Mouse (Mus musculus) kidney, postnatal 25 days (tissue): ENCODE results near the gene Vrk1.

Experiments
- DNase-seq, 2 experiments: peaks; one replicate each; pipeline ENCODE4 v3.0.0; 2021; ENCODE audit warnings: mixed read lengths in 2 of 2

Gene Vrk1

DNA sequence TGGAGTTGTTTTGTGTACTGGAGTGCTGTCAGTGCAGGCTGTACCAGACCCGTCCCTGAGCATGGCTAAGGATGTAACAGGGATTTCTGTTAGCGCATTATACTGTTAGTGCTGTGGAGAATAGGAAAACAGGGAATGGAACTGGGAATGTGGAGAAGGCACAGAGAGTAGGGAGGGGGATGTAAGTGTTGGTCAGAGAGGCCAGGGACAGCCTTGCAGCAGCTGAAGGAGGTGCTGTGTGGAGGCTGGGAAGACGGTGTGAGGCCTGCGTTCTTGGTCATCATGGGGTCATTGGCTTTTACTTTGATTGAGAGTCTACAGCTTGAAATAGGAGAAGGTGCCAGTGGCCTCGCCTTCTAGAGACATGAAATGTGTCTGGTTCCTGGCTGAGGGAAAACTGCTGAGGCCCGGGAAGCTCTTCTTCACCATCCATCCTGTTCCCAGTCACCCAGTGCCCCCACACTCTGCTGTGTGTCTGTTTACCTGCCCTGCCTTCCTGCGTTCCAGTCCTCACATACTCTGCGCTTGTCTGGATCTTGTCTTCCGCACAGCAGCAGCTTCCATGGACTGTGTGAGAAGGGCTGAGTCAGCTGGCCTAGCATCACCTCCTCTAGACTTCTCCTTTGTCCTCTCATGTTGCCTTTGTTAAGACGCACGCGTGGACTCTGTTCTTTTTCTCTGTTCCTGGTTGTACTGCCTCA, 50.0 kb downstream of the Vrk1 start:
- DNase-seq: no peak

DNA sequence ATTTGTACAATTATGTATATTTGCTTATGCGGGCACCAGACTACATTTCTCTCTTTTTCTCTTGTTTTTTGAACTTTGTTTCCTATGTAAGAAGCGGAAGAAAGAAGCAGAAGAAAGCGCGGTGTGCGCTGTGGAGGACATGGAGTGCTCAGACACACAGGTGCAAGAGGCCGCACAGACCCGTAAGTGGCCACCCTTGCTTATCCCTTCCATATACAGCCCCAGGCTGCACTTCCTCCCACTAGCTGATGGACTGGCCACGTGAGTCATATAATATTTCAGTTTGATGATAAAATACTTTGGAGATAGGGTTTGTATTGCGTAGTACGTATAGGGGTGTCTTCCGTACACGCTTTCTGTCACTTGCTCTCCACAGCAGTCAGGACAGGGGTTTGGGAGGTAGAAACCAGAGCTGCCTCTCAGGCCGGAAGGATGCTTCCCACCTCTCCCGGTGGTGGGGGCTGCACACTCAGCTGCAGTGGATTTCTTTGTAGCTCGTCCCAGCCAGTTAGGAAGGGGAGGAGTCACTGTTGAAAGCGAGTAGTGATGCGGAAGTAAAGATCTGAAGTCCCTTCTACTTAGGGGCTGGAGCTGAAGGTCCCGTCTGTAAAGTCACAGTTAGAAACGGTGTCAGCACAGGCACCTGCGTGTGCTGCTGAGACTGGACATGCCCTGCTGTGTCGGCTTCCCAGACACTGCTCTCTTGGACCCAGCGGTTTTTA, 60.6 kb downstream of the Vrk1 start:
- no peak for DNase-seq

DNA sequence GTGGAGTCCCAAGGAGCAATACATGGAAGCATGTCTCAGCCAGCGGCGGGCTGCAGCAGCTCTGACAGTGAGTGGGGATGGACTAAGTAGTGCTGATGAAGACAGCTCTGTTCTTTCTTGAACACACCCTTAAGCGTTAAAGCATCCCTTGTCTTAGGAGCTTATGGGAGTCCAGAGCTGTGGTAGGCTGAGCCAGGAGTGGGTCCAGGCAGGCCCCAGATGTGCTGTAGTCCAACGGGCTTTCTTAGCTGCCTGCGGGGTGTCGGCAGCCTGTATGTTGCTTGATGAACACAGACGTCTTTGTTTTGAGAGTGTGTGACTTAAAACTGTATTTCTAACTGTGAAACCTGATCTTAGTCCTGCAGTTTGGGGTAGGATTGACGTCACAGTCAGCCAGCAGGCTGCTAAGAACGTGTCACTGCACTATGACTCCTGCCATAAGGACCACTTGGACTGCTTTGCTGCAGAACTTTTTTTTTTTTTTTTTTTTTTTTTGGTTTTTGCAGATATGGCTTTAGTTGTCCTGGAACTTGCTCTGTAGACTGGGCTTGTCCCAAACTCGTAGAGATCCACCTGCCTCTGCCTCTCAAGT, 61.6 kb downstream of the Vrk1 start:
- no peak for DNase-seq

DNA sequence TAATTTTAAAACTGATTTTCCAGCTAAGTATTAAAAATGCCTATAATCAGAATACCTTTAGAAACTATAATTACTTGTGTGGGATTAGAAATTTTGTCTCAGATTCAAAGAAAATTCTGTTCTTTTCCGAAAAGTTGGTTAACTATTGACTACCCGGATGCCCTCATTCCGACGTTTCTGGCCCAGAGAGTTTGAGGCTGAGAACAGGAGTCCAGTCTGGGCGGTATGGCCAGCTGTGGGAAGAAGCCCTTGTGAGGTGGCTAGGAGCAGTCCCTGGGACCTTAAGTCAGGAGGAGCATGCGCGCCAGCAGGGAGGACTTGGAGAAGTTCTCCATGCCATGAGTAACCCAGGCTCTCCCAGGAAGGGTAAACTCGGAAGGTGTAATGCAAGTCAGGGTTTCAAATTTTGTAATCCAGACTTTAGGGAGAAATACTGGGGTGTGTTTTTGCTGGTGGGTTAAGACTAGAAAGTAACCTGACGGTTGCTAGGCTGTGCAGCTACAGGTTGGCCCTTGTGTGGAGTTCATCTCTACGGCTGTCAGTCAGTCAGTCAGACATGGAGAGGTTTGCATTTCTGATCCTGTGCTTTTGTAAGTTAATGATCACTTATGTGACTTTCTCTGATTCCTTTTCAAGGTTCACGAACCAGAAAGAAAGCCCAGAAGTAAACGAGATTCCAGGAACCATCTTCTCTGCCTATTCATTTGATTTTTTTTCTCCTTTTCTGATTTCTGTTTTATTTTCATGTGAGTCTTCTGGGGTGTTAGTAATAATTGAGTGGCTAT, 64.5 kb downstream of the Vrk1 start:
- peak; percentile 47 to 67 for DNase-seq

DNA sequence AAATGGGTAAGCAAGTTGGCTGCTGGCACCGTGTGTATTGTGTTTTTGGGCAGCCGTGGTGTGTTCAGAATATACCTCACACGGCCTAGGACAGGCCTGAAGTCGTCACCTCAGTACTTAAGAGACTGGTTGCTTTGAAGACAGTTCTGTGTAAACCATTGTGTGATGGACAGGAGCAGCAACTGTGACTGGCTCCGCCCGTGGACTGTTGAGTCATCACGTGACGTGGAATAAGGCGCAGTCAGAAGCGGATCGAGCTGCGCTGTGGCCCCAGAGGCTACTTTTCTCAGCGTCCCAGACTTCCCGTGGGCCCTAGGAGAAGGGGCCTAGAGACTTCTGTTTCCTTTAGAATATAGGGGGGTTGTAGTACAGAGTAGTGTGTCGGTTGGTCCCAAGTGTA, 66.1 kb downstream of the Vrk1 start:
- DNase-seq: no peak

GRCm38 (mm10) chr12:106080511-106080910, 70.5 kb downstream of the Vrk1 start:
- no peak for DNase-seq

DNA sequence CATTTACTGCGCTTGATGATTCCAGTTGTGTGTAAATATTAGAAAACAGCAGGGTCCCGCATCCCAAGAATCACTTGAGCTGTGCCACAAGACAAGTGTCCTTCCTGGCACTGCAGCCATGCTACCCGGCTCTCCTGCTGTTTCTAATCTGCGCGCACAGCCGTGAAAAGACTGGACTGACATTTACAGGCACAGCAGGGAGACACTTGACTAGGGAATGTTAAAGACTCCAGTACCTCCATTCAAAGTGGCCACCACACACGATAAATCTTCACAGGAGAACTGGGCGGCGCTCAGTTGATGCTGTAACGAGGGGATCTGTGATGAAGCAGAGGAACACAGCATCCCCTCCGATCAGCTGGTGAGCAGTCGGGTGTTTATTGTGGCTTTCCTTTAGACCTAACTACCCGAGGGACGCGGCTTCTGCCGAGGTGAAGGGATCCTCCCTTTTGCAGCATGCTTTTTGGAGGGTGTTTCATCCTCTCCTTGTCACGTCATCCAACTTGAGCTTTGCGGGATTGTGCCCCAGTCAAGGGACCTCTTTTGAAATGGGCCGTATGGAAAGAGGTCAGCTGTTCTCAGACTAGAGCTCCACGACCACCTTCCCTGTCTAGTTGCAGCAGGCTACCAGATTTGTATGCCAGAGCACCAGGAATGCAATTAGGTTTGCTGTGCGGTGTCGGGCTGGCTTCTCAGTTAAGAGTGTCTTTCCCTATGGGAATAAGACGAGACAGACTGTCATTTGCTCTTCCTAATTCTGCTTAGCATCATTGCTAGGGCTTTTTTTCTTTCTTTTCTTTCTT, 71.1 kb downstream of the Vrk1 start:
- DNase-seq: no peak

GRCm38 (mm10) chr12:106081748-106082140, 71.7 kb downstream of the Vrk1 start:
- no peak for DNase-seq

DNA sequence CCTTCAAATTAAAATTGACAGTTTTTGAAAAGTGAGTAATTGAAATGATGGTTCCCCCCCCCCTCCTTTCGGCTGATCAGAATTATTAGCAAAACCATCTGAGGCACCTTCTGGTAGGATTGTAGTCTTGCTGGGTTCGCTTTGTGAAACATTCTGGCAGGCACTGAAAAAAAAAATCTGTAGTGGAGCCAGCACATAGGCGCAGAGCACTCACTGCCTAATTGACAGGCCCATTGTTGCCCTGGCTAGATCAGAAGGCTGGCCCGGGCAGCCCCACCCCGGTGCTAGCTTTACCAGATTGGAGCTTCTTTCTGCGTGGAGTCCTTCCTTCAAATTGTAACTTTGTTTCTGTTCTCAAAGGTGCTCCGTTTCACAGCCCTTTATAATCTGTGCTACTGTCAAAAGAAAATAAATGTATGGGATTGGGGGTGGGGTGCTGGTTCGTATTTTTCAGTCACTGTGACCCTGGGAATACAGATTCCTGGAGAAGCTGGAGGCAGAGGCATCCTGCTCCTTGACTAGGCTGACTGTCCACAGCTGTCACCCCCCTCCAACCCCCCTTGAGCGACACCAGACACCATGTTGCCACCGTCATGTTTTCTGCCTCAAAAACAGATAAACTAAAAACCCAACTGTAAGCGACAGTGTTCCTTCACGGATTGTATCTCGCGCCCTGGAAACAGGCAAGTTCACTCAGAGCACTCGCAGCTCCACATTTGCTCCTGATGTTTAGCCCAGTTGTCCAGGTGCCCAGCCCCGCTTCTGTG, 72.3 kb downstream of the Vrk1 start:
- no peak for DNase-seq

GRCm38 (mm10) chr12:106082958-106083381, 72.9 kb downstream of the Vrk1 start:
- DNase-seq: no peak

- no peak for DNase-seq
These were observed 74.1 kb downstream of the Vrk1 start for GRCm38 (mm10) chr12:106084126-106084525.

- DNase-seq: no peak
These were observed 84.8 kb downstream of the Vrk1 start for GRCm38 (mm10) chr12:106094827-106095226.

- no peak for DNase-seq
These were observed 92.0 kb downstream of the Vrk1 start for GRCm38 (mm10) chr12:106102003-106102402.

DNA sequence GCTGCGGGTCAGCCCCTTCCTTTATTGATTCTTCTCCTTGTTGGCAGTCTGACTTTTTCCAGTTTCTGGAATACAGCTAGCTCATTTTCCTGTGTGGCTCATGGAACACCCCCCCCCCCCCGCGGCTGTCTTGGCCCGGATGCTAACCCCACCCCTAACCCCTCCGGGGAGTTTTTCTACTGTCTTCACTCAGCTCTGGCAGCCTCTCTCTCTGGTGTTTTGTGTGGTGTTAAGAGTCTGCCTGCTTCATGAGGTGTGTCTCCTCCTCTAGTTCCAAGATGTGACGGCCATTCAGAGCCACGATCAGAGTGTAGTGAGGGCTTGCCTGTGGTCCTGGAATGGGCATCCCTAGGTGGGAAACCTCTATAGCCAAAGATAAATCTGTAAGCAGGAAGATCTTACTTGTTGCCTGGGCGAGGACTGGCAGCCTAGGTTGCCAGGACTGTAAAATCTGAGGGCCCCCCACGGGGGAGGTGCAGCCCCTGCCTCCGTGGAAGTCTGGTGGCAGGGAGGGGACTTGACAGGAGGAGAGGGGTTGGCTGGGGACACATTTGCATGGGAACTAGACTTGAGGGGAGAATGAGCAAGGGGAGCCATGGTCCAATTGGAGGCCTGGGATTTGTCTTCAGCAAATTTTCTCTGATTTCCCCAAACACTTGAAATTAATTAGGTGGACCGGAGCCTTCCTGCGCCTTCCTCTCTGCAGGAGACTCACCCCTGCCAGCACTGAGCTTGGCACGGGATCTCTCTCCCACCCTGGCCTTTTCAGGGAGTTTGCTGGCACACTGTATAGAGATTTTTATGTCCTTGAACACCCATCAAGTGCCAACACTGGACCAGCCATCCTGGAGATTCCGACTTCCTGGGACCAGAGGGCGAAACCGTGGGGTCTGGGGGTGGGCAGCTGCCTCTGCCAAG, 93.0 kb downstream of the Vrk1 start:
- DNase-seq: no peak

DNA sequence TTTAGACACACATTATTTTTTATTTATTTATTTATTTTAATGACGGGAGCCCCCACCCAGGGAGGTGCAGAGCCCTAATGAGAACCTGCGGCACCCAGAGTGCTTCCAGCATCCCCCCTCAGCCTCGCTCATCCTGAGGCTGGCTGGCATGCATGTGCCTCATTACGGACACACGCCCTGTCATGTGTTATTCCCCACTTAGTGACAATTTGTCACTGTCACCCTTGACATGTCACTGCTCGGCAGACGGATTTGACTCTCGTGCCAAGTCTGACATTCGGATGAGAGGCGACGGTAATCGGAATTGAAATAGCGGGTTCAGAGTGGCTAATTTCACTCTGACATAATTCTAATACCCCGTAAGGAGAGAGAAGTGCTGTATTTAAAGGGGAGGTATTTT, 97.2 kb downstream of the Vrk1 start:
- no peak for DNase-seq

GRCm38 (mm10) chr12:106115070-106115891, 105.3 kb downstream of the Vrk1 start:
- DNase-seq: peak; percentile 52 to 58

DNA sequence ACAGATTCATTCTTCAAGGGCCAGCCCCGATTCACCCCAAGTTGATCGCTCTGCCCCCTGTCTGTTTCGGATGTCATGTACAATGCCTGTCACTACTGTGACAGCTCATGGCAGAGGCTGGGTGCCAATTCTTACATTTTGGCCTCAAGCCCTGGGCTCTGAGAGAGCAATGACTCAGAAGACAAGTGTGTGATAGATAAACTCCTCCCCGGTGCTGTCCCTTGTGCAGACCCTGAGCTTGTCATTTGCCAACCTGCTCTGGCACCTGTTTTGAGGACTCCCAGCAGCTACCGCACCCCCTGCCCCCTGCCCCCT, 105.8 kb downstream of the Vrk1 start:
- DNase-seq: no peak

DNA sequence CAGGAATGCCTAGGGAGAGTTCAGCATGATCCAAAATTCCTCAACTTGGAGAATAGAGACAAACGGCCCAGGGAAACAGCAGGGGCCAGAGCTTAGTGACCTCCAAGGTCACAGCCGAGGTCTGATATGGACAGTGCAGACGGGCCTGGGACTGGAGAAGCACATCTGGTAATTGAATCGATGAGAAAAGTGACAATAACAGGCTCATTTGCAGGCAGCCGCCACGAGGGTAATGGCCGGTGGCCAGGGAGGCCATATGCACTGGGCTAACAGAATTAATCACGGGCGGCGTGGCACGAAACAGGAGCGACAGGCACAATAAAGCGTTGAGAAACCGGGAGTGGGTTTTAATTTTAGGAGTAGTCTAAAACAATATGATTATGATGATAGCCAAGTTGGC, 113.2 kb downstream of the Vrk1 start:
- DNase-seq: no peak

DNA sequence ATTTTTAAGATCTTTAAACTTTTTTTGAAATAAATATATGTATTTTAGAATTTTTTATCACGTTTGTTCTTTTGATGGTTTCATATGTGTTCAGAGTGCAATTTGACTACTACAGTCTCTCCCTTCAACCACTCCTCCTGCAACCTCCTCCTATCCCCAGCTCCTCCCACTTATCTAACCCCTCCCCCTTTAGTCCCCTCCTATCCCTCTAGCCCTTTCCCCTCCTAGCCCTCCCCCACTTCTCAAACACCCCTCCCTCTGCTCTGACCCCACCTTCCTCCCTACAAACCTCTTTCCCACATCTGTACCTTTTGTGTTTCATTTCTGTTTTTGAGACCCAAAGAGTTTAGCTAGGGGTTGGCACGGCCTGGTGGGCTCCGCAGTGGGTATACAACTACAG, 114.6 kb downstream of the Vrk1 start:
- DNase-seq: no peak
